Mouse (Mus musculus) lung, postnatal 14 days (tissue): ENCODE measurements around the gene Lpcat3.
"Not testable (repeated sequence)": the region's sequence is repeated elsewhere in the genome, so short reads cannot be mapped to it uniquely, and the experiment has no call there.

Experiments
- DNase-seq: peaks from one replicate; pipeline ENCODE4 v3.0.0; 2021

Gene Lpcat3

GRCm38 (mm10) chr6:124679486-124679885 is 16.7 kb downstream of the Lpcat3 start:
- DNase-seq, result no peak

GRCm38 (mm10) chr6:124682291-124682690 is 19.5 kb downstream of the Lpcat3 start:
- DNase-seq, result not testable (repeated sequence)

GRCm38 (mm10) chr6:124683591-124684417 is 21.0 kb downstream of the Lpcat3 start:
- peak; percentile 69 for DNase-seq

- DNase-seq, result no peak
Measured at GRCm38 (mm10) chr6:124685606-124686386, 23.0 kb downstream of the Lpcat3 start.

- not testable (repeated sequence) for DNase-seq
Measured at GRCm38 (mm10) chr6:124686644-124687043, 23.8 kb downstream of the Lpcat3 start.

GRCm38 (mm10) chr6:124688151-124688758 is 25.4 kb downstream of the Lpcat3 start:
- DNase-seq, result no peak

- DNase-seq, result no peak
Measured at GRCm38 (mm10) chr6:124689011-124689410, 26.2 kb downstream of the Lpcat3 start.

- no peak for DNase-seq
Measured at GRCm38 (mm10) chr6:124690517-124690916, 27.7 kb downstream of the Lpcat3 start.

- no peak for DNase-seq
Measured at GRCm38 (mm10) chr6:124693243-124693981, 30.6 kb downstream of the Lpcat3 start.

- DNase-seq, result peak; percentile 82
Measured at GRCm38 (mm10) chr6:124694166-124694955, 31.5 kb downstream of the Lpcat3 start.

GRCm38 (mm10) chr6:124696441-124697150 is 33.8 kb downstream of the Lpcat3 start:
- DNase-seq, result no peak

GRCm38 (mm10) chr6:124698751-124699150 is 35.9 kb downstream of the Lpcat3 start:
- no peak for DNase-seq

- DNase-seq, result no peak
Measured at GRCm38 (mm10) chr6:124699366-124699765, 36.5 kb downstream of the Lpcat3 start.

GRCm38 (mm10) chr6:124699962-124700610 is 37.3 kb downstream of the Lpcat3 start:
- peak; percentile 68 for DNase-seq

GRCm38 (mm10) chr6:124701338-124701737 is 38.5 kb downstream of the Lpcat3 start:
- DNase-seq, result no peak

- DNase-seq, result no peak
Measured at GRCm38 (mm10) chr6:124702102-124702783, 39.4 kb downstream of the Lpcat3 start.

- peak; percentile 77 for DNase-seq
Measured at GRCm38 (mm10) chr6:124702784-124703103, 39.9 kb downstream of the Lpcat3 start.

- DNase-seq, result no peak
Measured at GRCm38 (mm10) chr6:124703789-124704188, 41.0 kb downstream of the Lpcat3 start.

GRCm38 (mm10) chr6:124704417-124704816 is 41.6 kb downstream of the Lpcat3 start:
- DNase-seq, result no peak

GRCm38 (mm10) chr6:124706061-124706627 is 43.3 kb downstream of the Lpcat3 start:
- no peak for DNase-seq
